Mouse (Mus musculus) embryonic facial prominence, embryonic 13.5 days (tissue): ENCODE measurements around the gene Trio. TPM values are rescaled to one million over a fixed set of nuclear protein-coding genes. Genes with fewer than 3 reads are reported as not detected.

ENCODE experiments used
- ATAC-seq: fragments of 200-750 bp; cut with Nextera tagmentation; 2 replicates; pipeline ENCODE4 v1.8.0; 2017; ENCODE audit warnings: low read depth; ENCODE audit not compliant: insufficient number of reproducible peaks, insufficient read depth, low FRiP score, low TSS enrichment
- H3K27ac ChIP-seq: fragments of 300-500 bp; sonication (generic); 2 replicates; pipeline ENCODE4 v1.5.1; 2015; ENCODE audit warnings: moderate library complexity, mild to moderate bottlenecking, inconsistent platforms
- H3K27me3 ChIP-seq: fragments of 300-500 bp; sonication (generic); 2 replicates; pipeline ENCODE4 v1.6.1; 2015; ENCODE audit warnings: mild to moderate bottlenecking, inconsistent platforms
- H3K36me3 ChIP-seq: fragments of 300-500 bp; sonication (generic); 2 replicates; pipeline ENCODE4 v1.6.1; 2015; ENCODE audit warnings: mild to moderate bottlenecking, inconsistent platforms
- H3K4me1 ChIP-seq: fragments of 300-500 bp; sonication (generic); 2 replicates; pipeline ENCODE4 v1.6.1; 2015; ENCODE audit warnings: inconsistent platforms
- H3K4me2 ChIP-seq: fragments of 300-500 bp; sonication (generic); 2 replicates; pipeline ENCODE4 v1.6.1; 2015; ENCODE audit warnings: moderate library complexity, mild to moderate bottlenecking, inconsistent platforms
- H3K4me3 ChIP-seq: fragments of 300-500 bp; sonication (generic); 2 replicates; pipeline ENCODE4 v1.5.1; 2015; ENCODE audit warnings: mild to moderate bottlenecking, inconsistent platforms
- H3K9ac ChIP-seq: fragments of 300-500 bp; sonication (generic); 2 replicates; pipeline ENCODE4 v1.6.1; 2015; ENCODE audit warnings: mild to moderate bottlenecking, inconsistent platforms
- H3K9me3 ChIP-seq: fragments of 300-500 bp; sonication (generic); 2 replicates; pipeline ENCODE4 v1.6.1; 2016; ENCODE audit warnings: inconsistent platforms
- WGBS: fragments of 180-500 bp; shearing (Covaris S2); methylation state at CpG from one replicate; pipeline ENCODE4 v1.1.7; 2015; ENCODE audit warnings: mixed read lengths; 5-methylcytosine and 5-hydroxymethylcytosine counted together
- polyA plus RNA-seq: library from polyadenylated mRNA; unstranded; fragments of >200 nt; fragmentation: Nextera tagmentation; extraction: Ambion mirVana; gene quantifications from 2 replicates; pipeline ENCODE4 v1.2.1, GENCODE M21; 2015

Gene Trio
- polyA plus RNA-seq, 1 experiment from 2014 or later: 48.8 TPM

DNA sequence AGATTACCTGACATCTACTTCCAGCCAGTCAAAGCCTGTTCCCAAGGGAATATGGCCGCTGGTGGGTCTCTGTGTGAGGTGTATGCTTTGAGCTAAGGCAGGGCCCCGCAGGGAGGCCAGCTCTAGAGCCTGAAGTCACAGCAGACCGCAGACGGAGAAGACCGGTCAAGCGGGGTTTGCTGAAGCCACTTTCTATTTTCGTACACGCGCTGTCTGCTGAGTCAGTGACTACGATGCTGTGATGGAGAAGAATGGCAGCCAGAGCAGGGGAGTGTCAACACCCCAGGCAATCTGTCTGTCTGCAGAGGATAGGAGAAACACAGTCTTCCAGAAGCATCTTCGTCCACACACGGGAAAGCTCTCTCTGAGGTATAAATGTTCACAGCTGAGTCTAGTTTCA lies 223.4 kb downstream of the Trio start:
- Histone ChIP-seq H3K4me3 (no peak overlapping the region), H3K4me2 (no peak overlapping the region), H3K27me3 (no peaks in the 10 kb centered on the region), H3K27ac (peak overlapping the region; percentile 60; the same call in 1 of the 2 replicates), H3K36me3 (peaks cover 58% of the 10 kb centered on the region), H3K4me1 (peaks cover 95% of the 10 kb centered on the region), H3K9me3 (no peaks in the 10 kb centered on the region), H3K9ac (no peak overlapping the region)
- ATAC-seq: no peak
- WGBS: 72% methylated on average over 12 of the region's 12 CpGs

DNA sequence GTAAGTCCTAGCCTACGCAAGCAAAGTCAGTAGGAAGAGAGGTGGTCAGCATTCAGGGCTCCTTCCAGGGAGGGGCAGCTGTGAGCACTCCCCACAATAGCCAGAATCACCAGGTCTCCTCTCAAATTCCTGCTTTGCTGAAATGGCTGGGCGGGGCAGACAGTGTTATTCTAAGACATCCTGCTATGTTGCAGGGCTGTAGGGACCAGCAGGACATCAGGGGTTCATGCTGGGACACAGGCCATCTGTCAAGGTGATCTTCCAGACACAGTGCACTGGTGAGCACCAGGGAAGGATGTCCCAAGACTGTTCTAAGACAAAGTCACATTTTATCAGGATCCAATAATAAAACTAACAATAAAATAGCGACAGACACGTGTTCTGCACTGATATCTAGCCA lies 224.5 kb downstream of the Trio start:
- Histone ChIP-seq H3K36me3 (peaks cover 58% of the 10 kb centered on the region), H3K9ac (no peak overlapping the region), H3K4me3 (no peak overlapping the region), H3K27ac (no peak overlapping the region), H3K4me2 (no peak overlapping the region), H3K9me3 (no peaks in the 10 kb centered on the region), H3K27me3 (no peaks in the 10 kb centered on the region), H3K4me1 (peaks cover 95% of the 10 kb centered on the region)
- ATAC-seq: no peak
- 68% methylated on average over 4 of the region's 4 CpGs for WGBS

DNA sequence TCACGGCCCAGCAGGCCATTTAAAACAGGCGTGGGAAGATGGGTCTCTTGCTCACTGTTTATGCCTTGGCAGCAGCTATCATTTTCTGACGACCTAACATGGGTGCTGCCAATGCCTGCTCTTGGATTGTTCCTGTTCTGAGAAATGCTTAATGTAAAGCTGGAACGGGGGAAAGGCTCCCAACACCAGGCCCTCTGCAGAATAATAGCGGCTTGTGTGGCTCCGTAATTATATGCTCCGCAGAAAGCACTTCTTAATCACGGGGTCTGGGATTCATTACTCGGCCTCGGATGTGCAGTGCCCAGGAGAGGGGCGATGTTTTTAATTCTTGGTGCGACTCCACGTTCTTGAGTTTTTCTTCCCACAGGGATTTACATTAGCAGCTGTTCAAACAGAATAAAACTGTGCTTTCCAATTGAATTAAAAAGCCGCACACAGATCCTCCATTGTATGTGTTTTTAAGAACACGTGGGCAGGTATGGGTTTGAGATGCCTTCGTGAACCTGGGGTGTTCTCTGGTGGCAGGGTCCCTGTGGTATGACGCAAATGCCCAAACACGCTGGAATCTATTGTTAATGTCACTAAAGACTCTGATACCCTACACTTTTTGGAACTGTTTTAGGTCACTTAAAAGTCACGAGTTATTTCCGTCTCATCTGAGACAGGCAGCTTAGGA lies 228.0 kb downstream of the Trio start:
- peak; percentile 77 for ATAC-seq
- 17% methylated on average over 20 of the region's 20 CpGs for WGBS

DNA sequence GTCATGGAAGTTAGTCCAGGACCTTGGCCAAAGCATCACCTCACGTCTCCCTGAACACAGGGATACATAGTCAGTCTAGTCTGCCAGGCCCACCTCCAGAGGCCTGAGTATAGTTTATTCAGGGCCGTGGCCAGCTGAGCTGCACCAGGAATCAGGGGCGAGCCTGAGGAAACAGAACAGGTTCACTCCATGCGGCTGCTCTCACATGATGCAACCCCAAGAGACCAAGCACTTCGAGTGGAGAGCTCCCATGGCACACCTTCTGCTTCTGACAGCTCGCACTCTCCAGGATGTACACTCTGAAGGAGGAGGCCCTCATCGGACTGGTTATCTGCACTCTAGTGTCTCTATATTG lies 228.8 kb downstream of the Trio start:
- Histone ChIP-seq H3K9ac (no peak overlapping the region), H3K4me1 (peaks cover 89% of the 10 kb centered on the region), H3K9me3 (no peaks in the 10 kb centered on the region), H3K36me3 (peaks cover 21% of the 10 kb centered on the region), H3K27me3 (no peaks in the 10 kb centered on the region), H3K4me2 (no peak overlapping the region), H3K27ac (peak overlapping the region; percentile 90), H3K4me3 (no peak overlapping the region)
- ATAC-seq: no peak
- 63% methylated on average over 7 of the region's 7 CpGs for WGBS

More for the DNA sequence above, 228.0 kb downstream of the Trio start:
- Histone ChIP-seq H3K27ac (peak overlapping the region; percentile 90), H3K9ac (0 out of 2 replicates have a peak overlapping the region, but pooled peaks have one; percentile 3), H3K4me2 (no peak overlapping the region), H3K4me1 (peaks cover 88% of the 10 kb centered on the region), H3K9me3 (no peaks in the 10 kb centered on the region), H3K36me3 (peaks cover 28% of the 10 kb centered on the region), H3K4me3 (no peak overlapping the region), H3K27me3 (no peaks in the 10 kb centered on the region)

DNA sequence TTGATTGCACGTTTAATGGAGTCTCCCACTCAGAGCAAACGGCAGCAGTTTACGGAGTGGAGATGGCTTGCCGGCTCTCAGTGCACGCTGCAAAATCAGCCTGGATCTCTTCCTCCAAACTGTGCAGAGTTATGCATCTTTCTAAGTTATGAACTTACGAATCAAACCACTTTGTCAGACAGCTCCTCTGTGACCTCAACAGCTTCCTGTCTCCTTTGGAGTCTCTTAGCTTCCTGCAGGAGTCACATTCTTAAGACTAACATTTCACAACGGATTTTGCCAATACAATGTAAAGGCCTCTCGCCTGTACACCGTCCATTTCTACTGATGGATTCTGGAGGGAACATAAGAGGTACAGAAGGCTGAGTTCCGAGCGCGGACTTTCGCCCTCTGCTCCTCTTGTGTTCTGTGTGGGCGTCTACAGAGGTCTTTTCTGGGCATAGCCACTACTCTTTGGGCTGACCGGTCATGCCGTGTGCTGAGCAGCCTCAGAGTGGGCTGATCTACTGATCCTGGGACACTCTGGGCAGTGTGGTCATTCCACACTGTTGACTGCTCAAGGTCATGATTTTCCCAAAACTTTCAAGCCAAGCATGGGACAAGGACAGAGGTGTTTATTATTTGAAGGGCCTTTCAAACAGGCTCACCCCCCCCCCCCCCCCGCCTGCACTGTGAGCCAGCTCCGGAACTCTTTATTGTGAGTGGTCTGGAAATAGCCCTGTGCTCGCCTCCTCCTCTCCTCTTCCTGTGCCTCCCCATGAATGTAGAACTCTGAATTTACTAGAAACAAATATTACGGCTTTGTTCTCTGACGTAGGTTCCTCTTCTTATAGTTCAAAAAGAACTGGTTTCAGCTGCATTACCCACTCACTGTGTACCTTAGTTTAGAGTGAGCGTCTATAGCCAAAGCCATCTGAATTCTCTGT lies 229.4 kb downstream of the Trio start:
- Histone ChIP-seq H3K27me3 (no peaks in the 10 kb centered on the region), H3K4me1 (peaks cover 88% of the 10 kb centered on the region), H3K36me3 (peaks cover 18% of the 10 kb centered on the region), H3K27ac (peak overlapping the region; percentile 90), H3K4me2 (no peak overlapping the region), H3K9me3 (no peaks in the 10 kb centered on the region), H3K9ac (no peak overlapping the region), H3K4me3 (no peak overlapping the region)
- 79% methylated on average over 22 of the region's 22 CpGs for WGBS
- ATAC-seq: no peak

DNA sequence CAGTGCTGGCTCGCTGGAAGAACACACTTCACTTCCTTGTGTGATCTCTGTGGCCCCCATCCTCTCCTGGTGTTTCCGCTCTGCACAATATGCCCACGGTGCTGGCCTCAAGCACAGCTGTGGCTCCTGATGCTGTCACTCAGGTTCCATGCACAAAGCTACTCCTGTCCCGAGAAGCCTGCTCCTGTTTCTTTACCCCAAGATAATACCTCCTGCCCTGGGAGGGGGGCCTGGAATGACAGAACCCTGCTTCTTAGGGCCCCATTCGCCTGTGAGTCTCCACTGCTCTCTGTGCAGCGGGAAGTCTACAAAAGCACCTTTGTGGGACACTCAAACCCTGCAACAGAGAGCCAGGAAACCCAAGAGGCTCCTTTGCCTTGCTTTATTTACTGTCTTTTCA lies 232.4 kb downstream of the Trio start:
- H3K36me3 ChIP-seq: peaks cover under 1% of the 10 kb centered on the region; the same call in 1 of the 2 replicates
- H3K27me3 ChIP-seq: no peaks in the 10 kb centered on the region
- 28% methylated on average over 6 of the region's 6 CpGs for WGBS
- peak overlapping the region; percentile 89 for H3K27ac ChIP-seq
- no peak overlapping the region for H3K4me2 ChIP-seq
- H3K9ac ChIP-seq: peak overlapping the region; percentile 54
- H3K4me3 ChIP-seq: no peak overlapping the region
- H3K4me1 ChIP-seq: peaks cover 86% of the 10 kb centered on the region
- H3K9me3 ChIP-seq: no peaks in the 10 kb centered on the region
- no peak for ATAC-seq

DNA sequence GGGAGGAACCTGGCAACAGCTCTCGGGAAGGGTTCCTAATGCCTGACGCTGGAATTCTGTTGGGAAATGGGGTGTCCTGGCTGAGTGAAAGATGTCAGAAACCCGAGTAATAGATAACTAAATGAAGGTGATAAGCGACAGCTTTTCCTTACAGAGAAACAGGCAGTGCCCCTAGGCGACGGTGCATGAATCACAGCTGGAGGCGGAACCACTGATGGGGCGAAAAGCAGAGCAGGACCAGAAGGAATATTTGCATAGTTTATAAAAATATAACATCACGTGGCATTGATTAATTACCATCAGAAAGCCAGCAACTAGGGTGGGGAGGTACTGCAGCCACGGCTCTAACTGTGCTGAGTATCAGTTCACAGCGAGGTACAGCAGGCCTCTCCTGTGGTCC lies 233.2 kb downstream of the Trio start:
- ATAC-seq: no peak
- Histone ChIP-seq H3K4me1 (peaks cover 86% of the 10 kb centered on the region), H3K9me3 (no peaks in the 10 kb centered on the region), H3K4me3 (no peak overlapping the region), H3K4me2 (no peak overlapping the region), H3K9ac (no peak overlapping the region; the same call in 1 of the 2 replicates), H3K27me3 (no peaks in the 10 kb centered on the region), H3K27ac (peak overlapping the region; percentile 89), H3K36me3 (no peaks in the 10 kb centered on the region)
- 36% methylated on average over 11 of the region's 11 CpGs for WGBS

DNA sequence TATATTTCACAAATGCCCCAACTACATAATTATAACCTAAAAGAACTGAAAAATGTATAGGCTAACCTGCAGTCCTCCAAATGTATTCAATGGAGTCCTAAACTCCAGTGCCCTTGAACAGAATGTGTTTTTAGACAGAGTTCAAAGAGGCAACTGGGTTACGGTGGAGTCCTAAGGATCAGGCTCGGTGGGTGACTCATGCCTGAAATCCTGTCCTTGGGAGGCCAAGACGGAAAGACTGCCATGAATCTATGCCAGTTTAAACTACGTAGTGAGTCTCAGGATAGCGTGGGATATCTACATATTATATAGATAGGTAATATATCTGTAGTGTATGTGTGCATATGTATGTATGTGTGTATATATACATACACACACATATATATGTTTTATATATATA lies 234.5 kb downstream of the Trio start:
- H3K36me3 ChIP-seq: no peaks in the 10 kb centered on the region
- no peaks in the 10 kb centered on the region for H3K9me3 ChIP-seq
- WGBS: 80% methylated on average over 5 of the region's 5 CpGs
- no peak for ATAC-seq
- peaks cover 85% of the 10 kb centered on the region for H3K4me1 ChIP-seq
- no peak overlapping the region for H3K4me3 ChIP-seq
- H3K9ac ChIP-seq: no peak overlapping the region
- H3K27me3 ChIP-seq: no peaks in the 10 kb centered on the region
- H3K27ac ChIP-seq: no peak overlapping the region
- H3K4me2 ChIP-seq: no peak overlapping the region

DNA sequence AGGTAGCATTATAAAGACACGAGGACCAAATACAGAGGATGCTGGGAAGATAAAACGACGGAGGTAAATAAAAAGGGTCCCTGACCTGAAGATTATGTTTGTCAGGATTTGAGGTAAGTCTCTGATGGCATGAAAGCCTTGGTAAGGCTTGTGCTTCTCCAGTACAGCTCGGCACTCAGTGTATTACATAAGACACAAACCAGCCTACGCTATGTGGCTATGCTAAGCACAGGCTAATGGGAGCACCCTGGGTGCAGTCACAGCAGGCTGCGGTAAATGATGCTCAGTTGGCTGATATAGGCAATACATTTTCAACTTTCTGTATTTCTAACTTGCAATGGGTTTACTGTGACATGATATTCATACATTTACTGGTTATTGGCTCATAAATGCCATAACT lies 234.9 kb downstream of the Trio start:
- H3K27me3 ChIP-seq: no peaks in the 10 kb centered on the region
- no peaks in the 10 kb centered on the region for H3K36me3 ChIP-seq
- H3K4me3 ChIP-seq: no peak overlapping the region
- 87% methylated on average over 6 of the region's 6 CpGs for WGBS
- no peak overlapping the region for H3K27ac ChIP-seq
- no peak overlapping the region for H3K4me2 ChIP-seq
- H3K9ac ChIP-seq: no peak overlapping the region
- no peak for ATAC-seq
- peaks cover 85% of the 10 kb centered on the region for H3K4me1 ChIP-seq
- no peaks in the 10 kb centered on the region for H3K9me3 ChIP-seq

DNA sequence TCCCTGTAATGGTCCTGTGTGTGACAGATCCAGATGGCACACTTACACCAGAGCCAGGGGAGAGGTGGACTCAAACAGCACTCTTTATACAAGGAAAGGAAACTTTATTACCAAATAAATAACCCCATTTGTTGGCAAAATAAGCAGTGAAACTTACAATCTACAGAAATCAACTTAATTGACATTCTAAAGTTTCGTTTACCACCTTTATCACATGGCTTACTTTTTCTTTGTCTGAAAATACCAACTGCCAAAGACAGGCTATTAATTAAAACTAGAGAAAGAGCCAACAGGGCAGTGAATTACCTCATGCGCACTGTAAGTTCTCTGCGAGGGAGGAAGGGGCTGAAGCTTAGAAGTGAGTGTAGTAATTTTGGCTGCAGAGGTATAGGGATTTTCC lies 236.3 kb downstream of the Trio start:
- Histone ChIP-seq H3K27me3 (no peaks in the 10 kb centered on the region), H3K9ac (peak overlapping the region; percentile 83; the same call in 1 of the 2 replicates), H3K4me2 (peak overlapping the region; percentile 67), H3K9me3 (no peaks in the 10 kb centered on the region), H3K4me3 (0 out of 2 replicates have a peak overlapping the region, but pooled peaks have one; percentile 1), H3K4me1 (peaks cover 92% of the 10 kb centered on the region), H3K36me3 (no peaks in the 10 kb centered on the region), H3K27ac (peak overlapping the region; percentile 98)
- no peak for ATAC-seq
- 59% methylated on average over 3 of the region's 3 CpGs for WGBS

DNA sequence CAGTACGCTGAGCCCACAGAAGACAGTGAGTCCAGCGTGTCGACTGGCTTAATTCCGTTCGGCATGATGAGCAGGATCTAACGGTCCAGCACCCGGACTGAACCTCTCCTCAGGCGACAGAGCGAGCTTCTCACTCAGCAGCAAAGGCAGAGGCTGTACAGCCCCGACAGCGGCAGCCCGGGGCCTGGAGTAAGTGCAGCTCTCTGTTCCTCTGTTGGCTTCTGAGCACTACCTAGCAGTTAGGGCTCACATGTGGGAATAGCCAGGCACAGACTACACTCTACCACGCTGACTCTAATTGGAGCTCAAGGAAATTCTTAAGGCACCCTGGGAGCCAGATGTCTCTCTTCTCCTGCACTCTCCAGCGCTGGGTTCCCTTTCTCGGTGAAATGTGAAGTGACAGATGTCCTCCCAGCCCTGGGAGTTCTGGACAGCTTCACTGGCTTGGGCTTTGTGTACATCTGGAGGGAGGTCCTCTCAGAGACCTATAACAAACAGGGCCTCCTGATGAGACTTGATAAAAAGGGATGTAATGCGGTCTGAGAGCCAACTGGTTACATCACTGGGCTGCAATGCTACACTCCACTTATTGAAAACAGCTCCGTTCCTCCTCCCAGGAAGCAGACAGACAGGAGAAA lies 237.4 kb downstream of the Trio start:
- H3K4me3 ChIP-seq: peak overlapping the region; percentile 59
- H3K36me3 ChIP-seq: no peaks in the 10 kb centered on the region

More for the DNA sequence above, 237.4 kb downstream of the Trio start:
- peak overlapping the region; percentile 98 for H3K27ac ChIP-seq
- 16% methylated on average over 17 of the region's 17 CpGs for WGBS
- H3K27me3 ChIP-seq: no peaks in the 10 kb centered on the region
- H3K9me3 ChIP-seq: no peaks in the 10 kb centered on the region
- peaks cover 92% of the 10 kb centered on the region for H3K4me1 ChIP-seq
- peak overlapping the region; percentile 83 for H3K9ac ChIP-seq
- H3K4me2 ChIP-seq: peak overlapping the region; percentile 67
- peak; percentile 60; the same call in 1 of the 2 replicates for ATAC-seq
